Mouse (Mus musculus): Measurements from ENCODE around the gene Ccnq.

- no peak for TF ChIP-seq CTCF (IDR thresholded peaks at IDR 0.05)
- no peak for TF ChIP-seq EP300 (IDR thresholded peaks at IDR 0.05)
These were observed 26.7 kb downstream of the Ccnq start for GRCm38 (mm10) chr11:78724792-78725191.
